Mouse (Mus musculus) bone marrow macrophage, adult 2 months (primary cell): ENCODE results near the gene Ccdc6.

Experiments used
- CTCF ChIP-seq: IDR thresholded peaks from 2 replicates; pipeline ENCODE4 v1.5.1; 2012; ENCODE audit warnings: low read depth, mild to moderate bottlenecking, low read length, moderate library complexity
- POLR2A ChIP-seq: IDR thresholded peaks from 2 replicates; pipeline ENCODE4 v1.6.1; 2012; ENCODE audit warnings: mild to moderate bottlenecking, low read depth, low read length, borderline replicate concordance

- TF ChIP-seq POLR2A (no peak), CTCF (no peak)
Observed at GRCm38 (mm10) chr10:70220971-70221370, 124.0 kb downstream of the Ccdc6 start.
